Mouse (Mus musculus) naive thymus-derived CD4-positive, alpha-beta T cell, adult 2 months (primary cell): Measurements from ENCODE around the gene Supt4a.

Source experiments
- DNase-seq: peaks from one replicate; pipeline ENCODE4 v3.0.0-alpha.2; 2011; ENCODE audit warnings: low read depth

The Supt4a gene

GRCm38 (mm10) chr11:87725515-87725914 lies 11.8 kb upstream of the Supt4a start:
- DNase-seq, result no peak

DNA sequence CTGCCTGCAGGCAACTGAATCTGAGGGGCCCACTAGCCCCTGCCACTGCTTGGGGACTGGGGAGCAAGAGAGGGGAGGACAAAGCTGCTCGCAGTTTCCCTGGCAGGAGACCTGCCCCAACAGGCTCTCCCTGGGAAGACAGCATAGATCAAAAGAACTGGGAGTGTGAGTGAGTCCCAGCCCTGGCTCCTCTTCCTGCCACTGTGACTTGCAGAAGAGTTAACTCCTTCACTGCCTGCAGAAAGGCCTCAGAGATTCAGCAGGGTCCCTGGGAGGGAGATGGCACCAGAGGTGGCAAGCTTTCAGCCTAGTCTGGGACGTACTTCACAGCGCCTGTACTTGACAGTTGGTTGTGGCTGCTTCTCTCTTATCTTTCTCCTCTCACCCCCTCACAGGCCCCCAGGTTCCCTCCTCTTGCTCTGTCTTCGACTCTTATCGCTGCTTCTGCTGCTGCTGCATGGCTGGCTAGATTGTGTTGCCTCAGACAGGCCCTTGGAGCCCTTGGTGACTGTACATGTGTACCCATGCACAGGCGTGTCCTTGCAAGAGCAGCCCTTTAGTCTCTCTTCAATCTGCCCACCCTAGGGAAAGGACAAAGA lies 11.3 kb upstream of the Supt4a start:
- peak; percentile 52 for DNase-seq

GRCm38 (mm10) chr11:87727021-87727420 lies 10.3 kb upstream of the Supt4a start:
- DNase-seq, result no peak

DNA sequence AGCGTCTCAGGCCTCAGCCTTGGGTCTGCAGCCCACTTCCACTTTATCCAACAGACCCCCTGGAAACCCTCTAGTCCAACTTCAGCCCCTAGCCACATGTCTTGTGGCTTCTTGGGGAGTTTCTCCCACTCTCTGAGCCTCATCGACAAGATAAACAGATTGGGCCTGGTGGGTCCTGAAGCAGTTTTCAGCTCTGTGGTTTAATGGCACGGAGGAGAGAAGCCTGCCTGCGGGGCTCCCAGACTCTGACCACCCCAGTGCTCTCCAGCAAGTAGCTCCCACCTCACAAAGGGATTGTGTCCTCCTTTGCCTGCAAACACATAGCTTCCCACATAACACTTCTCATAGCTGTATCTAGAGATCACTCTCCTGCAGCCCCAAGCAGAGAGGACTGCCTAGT lies 9.9 kb upstream of the Supt4a start:
- DNase-seq, result no peak

DNA sequence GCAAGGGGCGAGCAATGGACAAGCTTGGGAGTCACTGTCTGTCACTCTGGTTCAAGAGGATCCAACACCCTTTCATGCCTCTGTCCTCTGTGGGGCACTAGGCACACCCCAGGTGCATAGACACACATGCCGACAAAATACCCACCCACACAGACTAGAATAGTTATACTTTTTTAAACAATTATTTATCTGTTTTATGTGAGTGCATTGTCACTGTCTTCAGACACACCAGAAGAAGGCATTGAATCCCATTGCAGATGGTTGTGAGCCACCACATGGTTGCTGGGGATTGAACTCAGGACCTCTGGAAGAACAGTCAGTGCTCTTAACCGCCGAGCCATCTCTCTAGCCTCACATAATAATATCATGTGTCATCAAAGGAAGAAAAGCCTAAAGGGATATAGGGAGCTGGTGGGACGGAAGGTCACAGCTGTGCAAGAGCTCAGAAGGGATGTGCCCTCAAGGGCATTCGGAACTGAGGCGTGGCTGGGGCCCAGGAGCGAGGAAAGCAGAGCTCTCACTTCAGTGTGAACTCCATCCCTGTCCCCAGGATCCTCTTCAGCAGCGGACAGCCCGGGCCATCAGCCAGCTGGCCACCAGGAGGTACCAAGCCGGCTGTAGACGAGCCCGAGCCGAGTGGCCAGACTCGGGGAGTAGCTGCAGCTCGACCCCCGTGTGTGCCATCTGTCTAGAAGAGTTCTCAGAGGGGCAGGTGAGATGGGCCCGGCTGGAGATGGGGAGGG lies 8.3 kb upstream of the Supt4a start:
- DNase-seq, result no peak

DNA sequence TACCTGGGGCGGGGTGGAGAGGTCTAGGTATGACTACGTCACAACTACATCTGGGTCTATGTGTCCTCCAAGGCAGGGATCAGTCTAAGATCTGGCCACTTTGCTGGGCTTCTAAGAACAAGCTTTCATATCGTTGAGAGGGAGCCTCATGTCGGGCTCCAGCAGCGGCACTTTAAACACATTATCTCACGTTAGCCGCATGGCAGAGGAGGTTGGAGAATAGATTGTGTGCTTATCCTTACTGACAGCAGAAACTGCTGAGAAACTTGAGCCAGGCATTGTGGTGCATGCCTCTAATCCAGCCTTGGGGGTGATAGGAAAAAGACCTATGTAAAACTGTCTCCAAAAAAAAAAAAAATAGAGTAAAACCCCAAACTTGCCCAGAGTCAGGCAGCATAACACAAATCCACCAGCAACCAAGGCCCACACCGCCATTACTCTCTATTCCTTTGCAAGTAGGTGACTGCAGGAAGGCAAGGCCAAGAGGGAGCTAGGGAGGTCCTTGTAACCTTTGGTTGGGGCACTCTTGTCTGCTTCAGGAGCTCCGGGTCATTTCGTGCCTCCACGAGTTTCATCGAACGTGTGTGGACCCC lies 7.7 kb upstream of the Supt4a start:
- DNase-seq, result no peak

GRCm38 (mm10) chr11:87730652-87731310 lies 6.6 kb upstream of the Supt4a start:
- DNase-seq, result no peak

- peak; percentile 72 for DNase-seq
These were observed 3.0 kb upstream of the Supt4a start for GRCm38 (mm10) chr11:87734346-87734745.

DNA sequence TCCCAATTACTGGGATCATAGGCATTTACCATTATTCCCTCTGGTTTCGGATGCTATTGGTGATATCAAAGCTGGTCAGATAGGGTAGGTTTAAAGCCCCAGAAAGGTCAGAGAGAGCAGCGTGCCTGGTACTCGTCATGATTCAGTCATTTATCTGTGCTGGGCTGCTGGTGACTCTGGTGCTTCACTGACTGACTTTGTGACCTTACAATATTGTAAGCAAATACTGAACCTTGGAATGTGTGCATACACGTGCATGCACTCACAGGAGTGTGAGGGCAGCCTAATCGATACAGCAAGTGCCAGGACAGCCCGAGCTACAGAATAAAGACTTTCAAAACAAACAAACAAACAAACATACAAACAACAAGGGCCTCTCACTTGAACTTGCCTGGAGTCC lies 1.7 kb upstream of the Supt4a start:
- peak; percentile 19 for DNase-seq

GRCm38 (mm10) chr11:87736647-87737134 lies 661 bp upstream of the Supt4a start:
- no peak for DNase-seq

- peak; percentile 55 for DNase-seq
These were observed 6.3 kb downstream of the Supt4a start for GRCm38 (mm10) chr11:87743691-87744090.

- DNase-seq, result peak; percentile 94
These were observed 7.6 kb downstream of the Supt4a start for GRCm38 (mm10) chr11:87744964-87745363.

DNA sequence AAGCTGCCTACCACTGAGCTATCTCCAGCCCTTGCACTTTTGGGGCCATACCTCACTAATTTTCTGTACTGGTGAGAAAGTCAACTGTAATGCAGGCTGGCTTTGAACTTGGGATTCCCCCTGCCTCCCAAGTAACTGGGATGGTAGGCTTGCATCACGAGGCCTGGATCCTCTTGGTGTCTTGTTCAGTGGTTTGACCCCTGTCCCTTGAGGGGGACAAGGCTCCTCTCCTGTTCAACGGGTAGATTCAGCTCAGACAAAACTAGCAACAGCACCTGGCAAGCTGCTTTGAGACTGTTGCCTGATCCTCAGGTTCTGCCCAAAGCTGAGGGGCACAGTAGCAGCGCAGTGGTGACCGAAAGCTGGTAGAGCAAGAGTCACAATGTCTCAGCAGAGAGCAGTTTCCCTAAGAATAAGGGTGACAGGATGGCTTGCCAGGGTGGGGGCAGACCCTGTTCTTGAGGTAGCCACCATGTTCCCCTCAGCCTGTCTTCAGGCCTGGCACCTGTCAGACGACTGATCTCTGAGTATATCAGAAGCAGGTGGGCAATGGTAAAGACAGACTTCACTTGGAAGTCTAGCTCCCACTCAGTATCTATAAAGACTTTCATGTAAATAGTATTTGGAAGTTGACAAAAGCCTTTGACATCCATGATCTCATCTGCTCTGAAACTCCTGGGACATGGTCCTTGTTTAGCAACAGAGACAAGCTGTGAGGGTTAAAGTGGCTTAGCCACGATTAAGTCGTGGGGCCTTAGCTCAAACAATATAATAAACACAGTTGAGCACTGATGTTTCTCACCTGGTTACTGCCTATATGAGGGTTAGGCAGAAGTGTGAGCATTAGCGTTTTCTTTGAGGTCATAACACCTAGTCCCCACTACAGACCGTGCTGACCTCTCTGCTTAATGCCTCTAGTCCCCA lies 8.5 kb downstream of the Supt4a start:
- no peak for DNase-seq

- DNase-seq, result no peak
These were observed 10.0 kb downstream of the Supt4a start for GRCm38 (mm10) chr11:87747312-87747711.

- DNase-seq, result no peak
These were observed 10.4 kb downstream of the Supt4a start for GRCm38 (mm10) chr11:87747716-87748115.

GRCm38 (mm10) chr11:87748132-87749119 lies 11.1 kb downstream of the Supt4a start:
- peak; percentile 92 for DNase-seq

DNA sequence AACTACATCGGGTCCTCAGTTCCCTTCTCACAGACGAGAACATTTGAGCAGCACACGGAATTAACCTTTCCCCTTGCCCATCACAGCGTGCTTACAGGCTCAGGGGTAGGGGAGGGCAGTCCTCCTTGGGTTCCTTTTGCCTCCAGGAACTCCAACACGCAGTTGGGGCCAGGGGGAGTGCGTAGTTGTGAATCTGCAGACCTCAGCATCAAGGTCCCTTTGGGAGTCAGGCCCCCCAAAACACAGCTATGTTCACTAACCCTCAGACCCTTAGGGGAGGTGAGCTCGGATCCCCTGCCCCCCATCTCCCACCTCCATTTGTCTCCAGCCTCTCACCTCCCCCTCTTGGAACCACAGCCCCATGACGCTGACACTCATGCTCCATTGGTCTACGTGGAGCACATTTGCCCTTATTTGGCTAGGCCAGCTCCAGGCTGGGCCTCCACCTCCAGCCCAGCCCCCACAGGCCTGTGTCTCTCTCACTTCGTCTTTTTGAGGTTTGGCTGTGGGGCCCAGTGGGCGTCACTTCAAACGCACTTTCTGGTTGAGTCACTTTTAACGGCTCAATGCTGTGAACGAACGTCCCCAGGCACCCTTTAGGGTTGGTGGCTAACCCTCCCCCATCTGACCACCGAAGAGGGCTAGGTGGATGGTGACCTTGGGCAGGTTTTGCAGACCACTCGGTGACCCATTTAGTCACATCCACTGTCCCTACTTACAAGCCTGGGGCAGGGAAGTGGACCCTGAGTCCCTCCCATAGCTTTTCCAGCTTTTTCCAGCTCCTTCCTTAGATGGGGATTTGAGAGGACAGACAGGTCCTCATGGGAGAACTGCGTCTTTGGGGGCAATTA lies 12.1 kb downstream of the Supt4a start:
- DNase-seq, result peak; percentile 94

- DNase-seq, result no peak
These were observed 12.7 kb downstream of the Supt4a start for GRCm38 (mm10) chr11:87750043-87750421.

GRCm38 (mm10) chr11:87750521-87750920 lies 13.2 kb downstream of the Supt4a start:
- peak; percentile 88 for DNase-seq
